Mouse (Mus musculus) E14TG2a.4 (cell line): ENCODE measurements around the gene Lrrtm4.
A peak's percentile ranks its signal among the peaks of the same experiment; 100 is the strongest.

Experiments
- H3K27me3 ChIP-seq: 2 replicates; pipeline ENCODE4 v1.6.1; 2014; ENCODE audit warnings: low read length, control low read depth; ENCODE audit not compliant: insufficient read depth
- H3K36me3 ChIP-seq: 2 replicates; pipeline ENCODE4 v1.6.1; 2014; ENCODE audit warnings: low read length, control low read depth; ENCODE audit not compliant: insufficient read depth
- H3K4me1 ChIP-seq: replicated peaks from 2 replicates; pipeline ENCODE4 v1.6.1; 2014; ENCODE audit warnings: low read depth, low read length, control low read depth
- H3K4me3 ChIP-seq: replicated peaks from 2 replicates; pipeline ENCODE4 v1.5.1; 2014; ENCODE audit warnings: mild to moderate bottlenecking, low read length
- H3K9me3 ChIP-seq: 2 replicates; pipeline ENCODE4 v1.6.1; 2014; ENCODE audit warnings: low read length, control low read depth
- CTCF ChIP-seq: conservative IDR thresholded peaks from 2 replicates; pipeline ENCODE4 v1.5.1; 2014; ENCODE audit warnings: low read length
- NANOG ChIP-seq: IDR thresholded peaks from 2 replicates; pipeline ENCODE4 v1.6.1; 2014; ENCODE audit warnings: borderline replicate concordance, low read length, mixed read lengths
- POU5F1 ChIP-seq: IDR thresholded peaks from 2 replicates; pipeline ENCODE4 v1.6.1; 2014; ENCODE audit warnings: low read length, borderline replicate concordance

Gene Lrrtm4

DNA sequence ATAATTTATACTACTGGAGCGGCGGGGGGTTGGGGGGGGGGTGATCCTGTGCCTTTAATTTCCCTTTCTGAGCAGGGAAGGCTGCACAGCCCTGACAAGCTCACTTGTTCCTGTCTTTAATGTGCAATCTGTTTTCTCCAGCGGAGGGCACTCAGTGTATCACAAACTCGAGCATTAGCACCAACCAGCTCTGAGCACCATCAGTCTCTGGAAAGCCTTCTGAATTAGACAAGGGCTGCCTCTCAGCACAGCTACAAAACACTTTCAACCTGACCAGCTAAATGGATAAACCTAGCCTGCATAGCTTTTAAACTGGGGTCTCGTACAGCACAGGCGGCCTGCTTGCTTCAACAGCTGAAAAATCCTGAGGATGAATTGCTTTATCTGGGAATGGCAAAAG lies at the start of gene Lrrtm4:
Gene Lrrtm4, plus strand, starts transcription at position 113 of the 400 bp plus-strand sequence.
- Histone ChIP-seq H3K4me1 (no peaks in the 10 kb centered on the region), H3K27me3 (no peaks in the 10 kb centered on the region), H3K36me3 (no peaks in the 10 kb centered on the region), H3K4me3 (no peak within 1 kb of the TSS), H3K9me3 (no peaks in the 10 kb centered on the region)
- TF ChIP-seq POU5F1, result no peak
- no peak for TF ChIP-seq NANOG
- TF ChIP-seq CTCF, result no peak

DNA sequence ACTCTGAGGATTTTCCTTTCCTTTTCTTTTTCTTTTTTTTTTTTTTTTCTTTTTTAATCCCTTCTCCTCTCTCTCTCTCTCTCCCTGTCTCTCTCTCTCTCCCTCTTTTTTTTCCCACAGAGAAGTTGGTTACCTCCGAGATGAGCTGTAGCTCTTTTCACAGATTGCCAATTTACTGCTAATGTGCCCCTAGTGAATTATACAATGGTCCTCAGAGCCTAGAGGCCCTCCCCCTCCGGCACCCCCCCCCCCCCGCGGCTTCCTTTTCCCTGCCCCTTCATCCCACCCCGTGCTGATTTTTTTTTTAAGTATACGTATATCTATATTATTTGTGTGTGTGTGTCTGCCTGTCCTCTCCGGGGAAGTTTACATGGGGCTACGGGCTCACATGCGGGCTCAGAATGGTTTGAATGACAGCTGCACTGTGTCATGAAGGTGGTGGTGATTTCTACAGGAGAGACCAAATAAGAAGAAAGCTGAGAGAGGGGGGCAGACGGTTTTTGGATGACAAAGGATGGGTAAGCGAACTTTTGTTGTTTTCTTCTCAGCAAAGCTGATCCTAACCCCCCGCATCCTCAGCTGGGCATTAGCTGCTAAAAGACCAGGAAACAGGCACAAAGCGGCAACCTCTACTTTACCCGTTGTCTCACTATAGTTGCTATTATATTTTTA lies 648 bp downstream of the Lrrtm4 start:
- no peaks in the 10 kb centered on the region for H3K9me3 ChIP-seq
- TF ChIP-seq CTCF (no peak), NANOG (no peak), POU5F1 (no peak)
- H3K36me3 ChIP-seq, result no peaks in the 10 kb centered on the region
- no peak overlapping the region for H3K4me3 ChIP-seq
- H3K4me1 ChIP-seq, result no peaks in the 10 kb centered on the region
- H3K27me3 ChIP-seq, result no peaks in the 10 kb centered on the region

DNA sequence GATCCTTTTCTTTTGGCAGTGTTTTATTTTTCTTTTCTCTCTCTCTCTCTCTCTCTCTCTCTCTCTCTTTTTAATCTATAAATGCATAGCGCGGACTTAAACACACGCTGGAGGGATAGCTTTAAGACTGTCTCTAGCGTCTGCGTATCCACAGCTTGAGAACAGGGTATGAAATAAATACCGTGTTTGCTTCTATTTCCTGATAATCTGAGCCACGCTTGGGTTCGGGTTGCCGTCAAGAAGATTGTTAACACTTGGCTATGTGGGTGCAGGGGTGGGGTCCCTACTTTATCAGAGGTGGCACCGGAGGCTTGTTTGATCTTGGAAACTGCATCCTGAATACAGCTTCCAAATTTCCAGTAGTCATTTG lies 1.2 kb downstream of the Lrrtm4 start:
- Histone ChIP-seq H3K36me3 (no peaks in the 10 kb centered on the region), H3K4me3 (no peak overlapping the region), H3K27me3 (no peaks in the 10 kb centered on the region), H3K4me1 (no peaks in the 10 kb centered on the region), H3K9me3 (no peaks in the 10 kb centered on the region)
- no peak for TF ChIP-seq CTCF
- no peak for TF ChIP-seq NANOG
- no peak for TF ChIP-seq POU5F1

DNA sequence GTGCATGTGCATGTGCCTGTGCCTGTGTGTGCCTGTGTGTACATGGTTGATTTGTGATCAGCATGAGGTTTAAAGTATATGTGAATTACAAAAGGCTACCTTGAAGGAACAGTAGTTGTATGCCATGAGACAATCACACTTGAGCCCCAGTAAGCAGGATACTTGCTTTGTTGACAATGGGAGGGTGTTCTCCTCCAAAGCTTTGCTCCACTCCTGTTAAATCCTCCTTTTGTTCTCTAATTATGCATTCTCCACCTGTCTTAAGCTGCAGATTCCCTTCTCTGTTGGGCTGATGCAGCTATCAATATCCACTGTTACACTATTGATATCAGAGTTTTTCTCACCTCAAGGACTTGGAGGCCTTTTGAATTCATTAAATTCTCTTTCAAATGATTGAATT lies 38.2 kb downstream of the Lrrtm4 start:
- no peaks in the 10 kb centered on the region for H3K9me3 ChIP-seq
- no peaks in the 10 kb centered on the region; the same call in 1 of the 2 replicates for H3K4me1 ChIP-seq
- no peaks in the 10 kb centered on the region for H3K36me3 ChIP-seq
- no peaks in the 10 kb centered on the region for H3K27me3 ChIP-seq
- TF ChIP-seq CTCF (no peak), NANOG (peak; percentile 96)
- H3K4me3 ChIP-seq, result no peak overlapping the region

DNA sequence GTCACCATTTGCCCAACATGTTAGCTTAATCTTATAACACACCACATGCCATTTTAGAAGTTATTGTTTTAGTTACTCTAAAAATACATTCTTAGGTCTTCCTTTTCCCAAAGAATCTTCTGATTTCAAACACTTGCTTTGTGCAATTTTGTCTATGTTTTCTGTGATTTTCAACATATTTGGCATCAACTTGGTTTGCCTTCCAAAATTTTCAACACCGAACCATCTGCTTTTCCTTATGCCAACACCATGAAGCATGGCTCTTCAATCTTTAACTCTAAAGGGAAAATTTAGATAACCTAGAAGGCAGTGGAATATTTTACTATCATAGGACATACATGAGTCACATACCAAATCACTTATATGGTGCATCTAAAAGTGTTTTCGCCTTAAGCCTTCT lies 59.3 kb downstream of the Lrrtm4 start:
- no peaks in the 10 kb centered on the region for H3K9me3 ChIP-seq
- H3K36me3 ChIP-seq, result no peaks in the 10 kb centered on the region
- H3K27me3 ChIP-seq, result no peaks in the 10 kb centered on the region
- TF ChIP-seq CTCF (no peak), NANOG (no peak), POU5F1 (no peak)
- H3K4me1 ChIP-seq, result no peaks in the 10 kb centered on the region
- H3K4me3 ChIP-seq, result no peak overlapping the region

DNA sequence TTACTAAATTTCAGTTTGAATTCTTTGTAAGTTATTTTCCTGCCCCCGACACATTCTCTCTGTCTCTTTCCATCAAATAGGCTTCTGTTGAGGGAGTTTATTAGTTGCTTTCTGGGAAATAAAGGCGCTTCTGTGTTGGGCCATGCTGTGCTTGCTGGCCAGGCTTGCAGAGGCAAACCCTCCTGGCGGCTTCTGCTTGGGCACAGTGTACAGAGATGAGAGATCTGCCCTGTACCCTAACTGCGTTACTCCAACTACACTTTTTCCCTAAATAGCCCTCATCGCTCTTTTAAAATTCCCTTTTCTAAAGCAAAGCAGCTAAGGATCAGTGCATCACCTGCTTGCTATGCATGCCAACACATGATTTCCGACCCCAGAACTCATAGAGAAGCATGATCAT lies 60.6 kb downstream of the Lrrtm4 start:
- Histone ChIP-seq H3K9me3 (no peaks in the 10 kb centered on the region), H3K36me3 (no peaks in the 10 kb centered on the region), H3K4me1 (no peaks in the 10 kb centered on the region), H3K4me3 (no peak overlapping the region), H3K27me3 (no peaks in the 10 kb centered on the region)
- no peak for TF ChIP-seq NANOG
- TF ChIP-seq POU5F1, result no peak
- no peak for TF ChIP-seq CTCF

DNA sequence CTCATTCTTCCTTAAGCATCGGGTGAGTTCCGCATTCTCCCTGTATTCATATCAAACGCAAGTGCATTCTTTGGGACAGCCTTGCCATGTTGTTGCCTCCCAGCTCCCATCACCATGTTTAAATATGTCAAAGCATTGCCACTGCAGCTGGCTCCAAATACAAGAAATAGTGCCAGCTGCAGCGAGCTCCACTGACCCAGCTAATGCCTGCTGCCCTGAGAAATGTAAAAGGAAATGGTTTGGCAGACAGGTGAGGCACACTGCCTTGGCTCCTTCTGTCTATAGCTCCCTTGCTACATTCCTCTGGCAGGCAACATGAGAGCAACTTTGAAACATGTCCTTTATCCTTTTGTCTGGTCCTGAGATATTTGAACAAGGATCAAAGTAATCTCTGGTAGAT lies 76.2 kb downstream of the Lrrtm4 start:
- Histone ChIP-seq H3K36me3 (no peaks in the 10 kb centered on the region), H3K9me3 (no peaks in the 10 kb centered on the region), H3K4me3 (no peak overlapping the region), H3K27me3 (no peaks in the 10 kb centered on the region), H3K4me1 (no peaks in the 10 kb centered on the region)
- TF ChIP-seq POU5F1, result no peak
- TF ChIP-seq CTCF, result no peak
- TF ChIP-seq NANOG, result no peak

DNA sequence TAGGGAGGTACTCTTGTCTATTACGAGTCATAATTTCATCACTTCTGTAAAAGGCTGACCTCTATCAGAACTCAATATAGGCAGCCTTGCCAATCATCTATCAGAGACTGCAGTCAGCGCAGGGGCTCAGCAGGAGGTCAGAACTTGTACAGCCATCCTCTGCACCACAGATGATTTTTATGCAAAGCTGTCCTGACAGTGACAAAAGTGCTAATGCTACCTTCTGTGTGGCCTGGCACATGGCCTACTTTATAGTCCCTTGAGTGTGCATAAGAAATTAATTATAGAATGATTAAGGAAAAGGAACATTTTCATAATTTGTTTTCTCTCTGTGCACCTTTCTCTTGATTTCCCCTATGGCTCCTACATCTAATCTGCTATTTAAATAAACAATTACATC lies 86.7 kb downstream of the Lrrtm4 start:
- TF ChIP-seq NANOG (no peak), CTCF (no peak), POU5F1 (no peak)
- no peaks in the 10 kb centered on the region for H3K27me3 ChIP-seq
- H3K36me3 ChIP-seq, result no peaks in the 10 kb centered on the region
- no peaks in the 10 kb centered on the region for H3K9me3 ChIP-seq
- H3K4me3 ChIP-seq, result no peak overlapping the region
- no peaks in the 10 kb centered on the region for H3K4me1 ChIP-seq

DNA sequence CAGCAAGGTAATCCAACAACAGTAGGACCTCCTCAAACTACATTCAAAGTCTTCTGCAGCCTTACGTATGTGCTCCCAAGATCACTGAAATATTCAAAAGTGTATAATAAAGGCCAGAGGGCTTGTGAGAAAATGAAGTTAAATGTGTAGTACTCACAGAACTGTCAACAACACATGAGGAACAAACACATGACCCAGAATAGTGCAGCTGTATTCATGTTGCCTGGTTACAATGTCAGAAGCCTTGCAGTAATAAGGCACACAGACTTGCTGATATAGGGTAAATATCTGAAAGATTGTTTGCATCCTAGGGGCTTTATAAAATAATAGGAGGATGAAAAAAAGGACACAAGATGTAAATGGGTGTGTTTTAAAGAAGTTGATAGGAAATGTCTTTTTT lies 87.2 kb downstream of the Lrrtm4 start:
- no peak for TF ChIP-seq POU5F1
- TF ChIP-seq NANOG, result no peak
- TF ChIP-seq CTCF, result no peak
- no peaks in the 10 kb centered on the region for H3K9me3 ChIP-seq

More for the DNA sequence above, 87.2 kb downstream of the Lrrtm4 start:
- H3K4me3 ChIP-seq, result no peak overlapping the region
- no peaks in the 10 kb centered on the region for H3K4me1 ChIP-seq
- H3K27me3 ChIP-seq, result no peaks in the 10 kb centered on the region
- H3K36me3 ChIP-seq, result no peaks in the 10 kb centered on the region
